ENCODE assay signal across 8 mouse cellular contexts in genomic region chr8:95429945-95430344, GRCm38 (mm10). TPM values are rescaled to one million over a fixed set of nuclear protein-coding genes. Genes with fewer than 3 reads are reported as not detected.
DNase-seq lines count a peak whose midpoint lies in the region; ATAC-seq lines count a peak whose summit lies in the region.

No protein-coding gene starts in this region.

- no peak overlapping the region for H3K27ac ChIP-seq in embryonic facial prominence, embryonic 11.5 days (replicated peaks; ENCODE audit: low read depth, low read length)
- peak overlapping the region; percentile 99 for H3K27ac ChIP-seq in heart, embryonic 11.5 days (ENCODE audit: low read depth, low read length)
- H3K27ac ChIP-seq in lung, embryonic 15.5 days = peak overlapping the region; percentile 63

- peaks cover 3% of the 10 kb centered on the region for H3K4me1 ChIP-seq in embryonic facial prominence, embryonic 11.5 days (ENCODE audit: control insufficient read depth, insufficient read depth, low read length)
- H3K4me1 ChIP-seq in heart, embryonic 11.5 days (ENCODE audit: control insufficient read depth, insufficient read depth, low read length) = peaks cover 79% of the 10 kb centered on the region
- H3K4me1 ChIP-seq in lung, embryonic 15.5 days = peaks cover 80% of the 10 kb centered on the region

- H3K27me3 ChIP-seq in embryonic facial prominence, embryonic 11.5 days (ENCODE audit: control insufficient read depth, insufficient read depth, low read length) = no peaks in the 10 kb centered on the region
- H3K27me3 ChIP-seq in heart, embryonic 11.5 days (ENCODE audit: control insufficient read depth, insufficient read depth, low read length) = no peaks in the 10 kb centered on the region
- no peaks in the 10 kb centered on the region for H3K27me3 ChIP-seq in lung, embryonic 15.5 days

- no peak overlapping the region for H3K4me3 ChIP-seq in embryonic facial prominence, embryonic 11.5 days (ENCODE audit: low read depth, low read length)
- 0 out of 2 replicates have a peak overlapping the region, but pooled peaks have one; percentile 8 for H3K4me3 ChIP-seq in heart, embryonic 11.5 days (ENCODE audit: low read depth, low read length)
- H3K4me3 ChIP-seq in lung, embryonic 15.5 days = no peak overlapping the region

- ATAC-seq in embryonic facial prominence, embryonic 11.5 days (replicated peaks; ENCODE audit: insufficient number of reproducible peaks, low FRiP score, low TSS enrichment, low read depth) = 0 out of 2 replicates have a peak, but pooled peaks have one; percentile 20
- peak; percentile 25; the same call in 1 of the 2 replicates for ATAC-seq in heart, embryonic 11.5 days (replicated peaks; ENCODE audit: insufficient number of reproducible peaks, low FRiP score, low TSS enrichment)
- ATAC-seq in lung, embryonic 15.5 days (ENCODE audit: borderline replicate concordance, extremely low read depth, low FRiP score, low TSS enrichment) = peak; percentile 52

- peak; percentile 34 for DNase-seq in ovary, postnatal 14 days (ENCODE audit: low spot score)
- DNase-seq in ovary, postnatal 10 days (ENCODE audit: low spot score) = no peak
- DNase-seq in embryonic facial prominence, embryonic 11.5 days (ENCODE audit: low spot score) = peak; percentile 59
- peak; percentile 79 for DNase-seq in kidney, adult 9 months
- peak; percentile 56 for DNase-seq in retina, postnatal 7 days (ENCODE audit: low read depth, low spot score)
- no peak for DNase-seq in spleen, postnatal 14 days (ENCODE audit: low spot score in 2 of 2)

- H3K36me3 ChIP-seq in embryonic facial prominence, embryonic 11.5 days (replicated peaks; ENCODE audit: control insufficient read depth, insufficient read depth, low read depth, low read length) = no peaks in the 10 kb centered on the region
- no peaks in the 10 kb centered on the region for H3K36me3 ChIP-seq in heart, embryonic 11.5 days (ENCODE audit: control insufficient read depth, insufficient read depth, low read length)
- no peaks in the 10 kb centered on the region for H3K36me3 ChIP-seq in lung, embryonic 15.5 days

- WGBS in embryonic facial prominence, embryonic 11.5 days = 31% methylated on average over 3 of the region's 3 CpGs
- 16% methylated on average over 3 of the region's 3 CpGs for WGBS in heart, embryonic 11.5 days (ENCODE audit: insufficient replicate concordance)
- 15% methylated on average over 3 of the region's 3 CpGs for WGBS in lung, embryonic 15.5 days

- H3K4me2 ChIP-seq in embryonic facial prominence, embryonic 11.5 days (ENCODE audit: low read depth, low read length) = 0 out of 2 replicates have a peak overlapping the region, but pooled peaks have one; percentile 3
- peak overlapping the region; percentile 42 for H3K4me2 ChIP-seq in heart, embryonic 11.5 days
- H3K4me2 ChIP-seq in lung, embryonic 15.5 days = peak overlapping the region; percentile 25

- no peaks in the 10 kb centered on the region for H3K9me3 ChIP-seq in embryonic facial prominence, embryonic 11.5 days (replicated peaks; ENCODE audit: control insufficient read depth, low read length)
- no peaks in the 10 kb centered on the region for H3K9me3 ChIP-seq in heart, embryonic 11.5 days (replicated peaks; ENCODE audit: control insufficient read depth, low read length)
- H3K9me3 ChIP-seq in lung, embryonic 15.5 days = no peaks in the 10 kb centered on the region

- no peak overlapping the region for H3K9ac ChIP-seq in embryonic facial prominence, embryonic 11.5 days (replicated peaks; ENCODE audit: low read length)
- H3K9ac ChIP-seq in heart, embryonic 11.5 days (ENCODE audit: low read depth, low read length) = peak overlapping the region; percentile 2; the same call in 1 of the 2 replicates
- H3K9ac ChIP-seq in lung, embryonic 15.5 days = no peak overlapping the region

RNA-seq across cellular contexts. Expression of gene Cfap20, which starts 4.7 kb away (rescaled TPM):
- polyA plus RNA-seq in embryonic facial prominence, embryonic 11.5 days (2014; fragmentation: Nextera tagmentation; extraction: Ambion mirVana) = 146 and 160 TPM in 2 replicates
- polyA plus RNA-seq in heart, embryonic 11.5 days (2014; fragmentation: Nextera tagmentation; extraction: Ambion mirVana) = 135 and 139 TPM in 2 replicates
- polyA plus RNA-seq in lung, embryonic 15.5 days (2015; fragmentation: Nextera tagmentation; extraction: Ambion mirVana) = 143 and 150 TPM in 2 replicates

RNA-seq across cellular contexts. Expression of gene Csnk2a2, which starts 59.9 kb away (rescaled TPM):
- polyA plus RNA-seq in embryonic facial prominence, embryonic 11.5 days (2014; fragmentation: Nextera tagmentation; extraction: Ambion mirVana) = 14.6 and 19.9 TPM in 2 replicates
- polyA plus RNA-seq in heart, embryonic 11.5 days (2014; fragmentation: Nextera tagmentation; extraction: Ambion mirVana) = 12.1 and 16.0 TPM in 2 replicates
- polyA plus RNA-seq in lung, embryonic 15.5 days (2015; fragmentation: Nextera tagmentation; extraction: Ambion mirVana) = 9.6 and 11.3 TPM in 2 replicates

Comparison
In these comparisons a context has a peak if more than half of its experiments do, and no peak if none do; other contexts are left out.
1. DNase-seq: peak in ovary, postnatal 14 days (single experiment), embryonic facial prominence, embryonic 11.5 days (single experiment), kidney, adult 9 months (single experiment) and retina, postnatal 7 days (single experiment); none in ovary, postnatal 10 days (single experiment) and spleen, postnatal 14 days (0 of 2).
2. Peak in every context shown above with its lines, with median percentiles within 50 percentile points of each other: ATAC-seq and H3K4me2 ChIP-seq.